Comparison of ENCODE assay signal across 16 mouse cellular contexts in the genomic region with DNA sequence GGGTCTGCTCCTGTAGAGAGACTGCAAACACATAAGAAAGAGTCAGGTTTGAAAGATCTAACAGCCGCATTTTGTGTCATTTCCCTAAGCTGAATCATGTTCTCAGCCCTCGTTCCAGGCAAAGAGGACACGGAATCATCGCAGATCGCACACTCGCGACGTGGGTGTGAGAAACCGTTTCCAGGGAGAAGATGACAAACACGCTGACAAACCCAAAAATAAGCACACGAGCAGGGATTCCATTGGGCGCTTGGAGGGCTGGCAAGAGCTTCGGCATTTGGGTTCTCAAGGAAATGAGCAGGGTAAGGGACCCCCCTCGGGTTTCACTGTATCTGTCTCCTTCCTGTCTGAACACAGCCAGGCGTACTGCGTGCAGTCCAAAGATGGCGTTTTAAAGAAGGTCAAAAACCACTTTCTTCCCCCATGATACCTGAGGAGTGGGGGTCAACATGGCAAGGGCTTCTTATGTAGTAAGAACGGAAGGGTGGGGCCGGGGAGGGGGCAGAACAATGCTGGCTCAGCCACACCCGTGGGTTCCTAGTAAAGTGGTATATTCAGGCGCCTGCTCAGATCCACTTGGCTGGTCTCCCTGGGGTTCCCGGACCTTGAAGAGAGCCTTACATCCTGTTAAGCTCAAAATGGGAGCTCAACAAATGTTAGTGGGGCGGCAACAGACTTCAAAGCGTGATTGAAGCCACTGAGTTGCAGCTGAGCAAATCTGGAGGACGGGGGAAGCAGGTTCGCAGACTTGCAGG. TPM values are rescaled to one million over a fixed set of nuclear protein-coding genes. Genes with fewer than 3 reads are reported as not detected.
DNase-seq lines count a peak whose midpoint lies in the region; ATAC-seq lines count a peak whose summit lies in the region.
"Had no signal": no experiment of that assay in that cellular context is flagged by ENCODE, and none has a peak within 500 bp of the region (broad histone marks: within the 10 kb centered on the region; RNA-seq: fewer than 3 reads in every experiment).

No protein-coding gene starts in this region.

- peaks cover 7% of the 10 kb centered on the region; the same call in 1 of the 2 replicates for H3K9me3 ChIP-seq in forebrain, embryonic 10.5 days
- H3K9me3 ChIP-seq: liver, embryonic 15.5 days had no signal

- 93% methylated on average over 26 of the region's 26 CpGs for WGBS in forebrain, embryonic 10.5 days

- no peak for ATAC-seq in megakaryocyte-erythroid progenitor cell, adult 5-6 weeks (replicated peaks; ENCODE audit: low FRiP score, low TSS enrichment, poor library complexity, severe bottlenecking)
- ATAC-seq: activated CD4-positive, CD25-positive, alpha-beta regulatory T cell, adult 4 months had no signal

- H3K4me3 ChIP-seq in forebrain, embryonic 10.5 days, result no peak overlapping the region
- H3K4me3 ChIP-seq: liver, embryonic 15.5 days had no signal

- H3K27ac ChIP-seq in forebrain, embryonic 10.5 days, result no peak overlapping the region
- H3K27ac ChIP-seq: liver, embryonic 15.5 days had no signal

- peak; percentile 58 for DNase-seq in ZHBTc4 (ENCODE audit: low read depth, low spot score)
- DNase-seq in frontal cortex, postnatal 36 days (ENCODE audit: low spot score in 2 of 2), result peak; percentile 80 to 88
- DNase-seq in left cerebral cortex, adult 18-20 months (ENCODE audit: low spot score in 2 of 2), result peak; percentile 76 to 88
- DNase-seq in right cerebral cortex, postnatal 10 days (ENCODE audit: low spot score in 2 of 2), result peak; percentile 81 to 88
- DNase-seq in lung, postnatal 10 days, result no peak
- DNase-seq in forebrain, embryonic 10.5 days (ENCODE audit: extremely low spot score, low spot score), result no peak
- DNase-seq in gastrocnemius, postnatal 10 days, result no peak
- DNase-seq: cerebellum, adult 11-12 months; heart, postnatal 14 days; lung, postnatal 36 days; midbrain, embryonic 14.5 days; thymus, adult 18-20 months had no signal

- no peaks in the 10 kb centered on the region for H3K27me3 ChIP-seq in forebrain, embryonic 10.5 days (ENCODE audit: poor library complexity, severe bottlenecking)
- H3K27me3 ChIP-seq: liver, embryonic 15.5 days had no signal

- H3K36me3 ChIP-seq in forebrain, embryonic 10.5 days (replicated peaks), result peaks cover 6% of the 10 kb centered on the region
- H3K36me3 ChIP-seq: liver, embryonic 15.5 days had no signal

- no peaks in the 10 kb centered on the region; the same call in 1 of the 2 replicates for H3K4me1 ChIP-seq in forebrain, embryonic 10.5 days
- H3K4me1 ChIP-seq: liver, embryonic 15.5 days had no signal

RNA-seq across cellular contexts. Expression of a gene that starts 45.5 kb away (rescaled TPM):
- 10 to 100 TPM; 86.4 to 96.8 TPM for total RNA-seq in left cerebral cortex, adult 18-20 months (2021)
- not detected in 2 replicates for total RNA-seq in megakaryocyte-erythroid progenitor cell, adult 5-6 weeks (2014; fragmentation: Nextera tagmentation)
- not detected in 2 replicates for total RNA-seq in megakaryocyte-erythroid progenitor cell, adult 5-6 weeks (2017)
- polyA plus RNA-seq in forebrain, embryonic 10.5 days (2016; fragmentation: Nextera tagmentation; extraction: Ambion mirVana), result 6.5 and 6.8 TPM in 2 replicates
- total RNA-seq in gastrocnemius, postnatal 10 days (2021), result 1 to 10 TPM; 1.7 to 1.8 TPM
- total RNA-seq: MEL had no signal

Comparison
In these comparisons a context has a peak if more than half of its experiments do, and no peak if none do; other contexts are left out.
1. DNase-seq: peak in ZHBTc4 (single experiment), frontal cortex, postnatal 36 days (2 of 2), left cerebral cortex, adult 18-20 months (2 of 2) and right cerebral cortex, postnatal 10 days (2 of 2); none in lung, postnatal 10 days (single experiment), forebrain, embryonic 10.5 days (single experiment) and gastrocnemius, postnatal 10 days (single experiment).
2. RNA of a gene that starts 45.5 kb away (total RNA-seq): 86.4 to 96.8 TPM in left cerebral cortex, adult 18-20 months; 1.7 to 1.8 TPM in gastrocnemius, postnatal 10 days and not detected in megakaryocyte-erythroid progenitor cell, adult 5-6 weeks; every median in the first group is over 10 times any median in the second.